Mouse (Mus musculus) heart, adult 2 months (tissue): ENCODE measurements around the gene Exog.

Source experiments
- CTCF ChIP-seq: fragments of 200-600 bp; IDR thresholded peaks from 2 replicates; pipeline ENCODE4 v1.8.1; 2022; ENCODE audit warnings: antibody characterized with exemption, mild to moderate bottlenecking, moderate library complexity
- POLR2A ChIP-seq: fragments of 200-500 bp; IDR thresholded peaks from 2 replicates; pipeline ENCODE4 v1.6.1; 2011; ENCODE audit warnings: mild to moderate bottlenecking, low read depth, low read length, control low read depth; ENCODE audit not compliant: insufficient read depth

DNA sequence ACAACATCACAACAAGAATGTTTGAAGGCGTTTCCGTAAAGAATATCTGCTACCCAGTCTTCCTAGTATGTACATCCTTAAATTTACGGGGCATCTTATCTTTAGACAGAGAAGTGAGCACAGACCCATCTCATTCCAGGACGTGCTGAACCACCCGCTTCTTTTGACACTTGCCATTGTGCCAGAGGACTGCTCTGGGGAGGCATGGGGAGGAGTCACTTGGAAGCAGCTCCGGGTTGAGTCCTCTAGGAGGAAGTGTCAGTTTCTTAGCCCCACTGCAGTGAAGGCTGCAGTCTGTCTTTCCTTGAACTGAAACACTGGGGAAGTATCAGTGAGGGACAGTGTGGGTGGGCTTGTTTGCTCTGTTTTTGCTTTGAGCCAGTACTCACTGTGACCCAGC, 994 bp downstream of the Exog start:
- TF ChIP-seq POLR2A (no peak), CTCF (no peak)
